Mouse (Mus musculus): ENCODE results near the gene Depdc1b. TPM values are rescaled to one million over a fixed set of nuclear protein-coding genes. Genes with fewer than 3 reads are reported as not detected.

Depdc1b gene
- 14.5 and 16.4 TPM in 2 replicates for polyA plus RNA-seq (2012; rRNA removed)

GRCm38 (mm10) chr13:108315702-108316486 lies at the start of gene Depdc1b:
TSS of gene Depdc1b (plus strand) at chr13:108316332.

DNA sequence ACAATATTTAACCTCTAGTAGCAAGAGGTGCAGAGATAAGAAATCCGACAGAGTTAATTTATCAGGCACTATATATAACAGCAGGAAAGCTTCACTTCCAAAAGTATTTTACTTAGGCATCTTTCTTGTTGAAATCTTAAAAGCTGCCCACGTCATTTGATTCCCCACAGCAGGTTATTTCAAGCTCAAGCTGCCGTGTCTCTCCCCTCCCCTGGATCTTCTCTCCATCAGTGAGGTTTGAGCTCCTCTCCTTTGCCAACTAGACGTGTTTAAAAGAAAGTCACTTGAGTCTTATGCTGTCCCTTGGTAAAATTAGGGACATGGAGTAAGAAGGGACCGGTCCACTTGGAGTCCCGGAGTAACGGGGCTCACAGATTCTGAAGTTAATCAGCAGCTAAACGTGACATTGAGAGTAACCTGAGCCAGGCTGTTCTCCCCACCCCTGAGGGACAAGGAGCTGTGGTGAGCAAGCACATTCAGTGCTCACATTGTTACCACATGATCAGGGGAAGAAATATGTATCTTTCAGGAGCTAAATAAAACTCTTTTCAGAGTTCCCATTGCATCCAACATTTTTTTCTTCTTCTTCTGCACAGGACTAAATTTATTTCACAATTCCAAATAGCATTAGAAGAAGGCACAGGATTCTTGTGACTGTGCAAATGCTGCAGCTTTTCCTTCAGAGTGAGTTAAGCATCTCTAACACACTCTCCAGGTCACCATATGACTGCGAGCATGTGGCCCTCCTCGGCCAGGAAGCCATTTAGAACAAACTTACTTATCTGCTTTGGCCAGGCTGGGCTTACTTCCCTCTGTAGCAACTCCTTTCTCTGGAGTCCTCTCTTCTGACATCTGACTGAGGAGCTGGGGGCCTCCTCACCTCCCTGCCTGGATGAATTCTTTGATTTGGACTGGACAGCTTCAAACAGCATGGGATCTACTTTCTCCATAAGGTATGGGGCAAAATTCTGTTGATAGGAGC lies 133.3 kb downstream of the Depdc1b start, which contains the start of gene Pde4d:
Pde4d (plus strand) TSS at position 833 of the 982 bp plus-strand sequence.

Other genes starting within 250 kb of the Depdc1b start
- 66.6 and 74.0 TPM in 2 replicates for gene Ndufaf2, start 157.7 kb upstream of the Depdc1b start, polyA plus RNA-seq (2012; rRNA removed)
- 12.8 and 20.8 TPM in 2 replicates for gene Ercc8, start 157.6 kb upstream of the Depdc1b start, polyA plus RNA-seq (2012; rRNA removed)
- 0.20 and 0.65 TPM in 2 replicates for gene Elovl7, start 101.9 kb upstream of the Depdc1b start, polyA plus RNA-seq (2012; rRNA removed)
- 11.0 and 12.4 TPM in 2 replicates for gene Pde4d, start 133.6 kb downstream of the Depdc1b start, polyA plus RNA-seq (2012; rRNA removed)

Data from central nervous system, embryonic 11.5 days (tissue).